Mouse (Mus musculus) limb, embryonic 14.5 days (tissue): ENCODE measurements at regions not wholly inside any gene's neighbourhood (a gene's known extent, or its start where the extent isn't known, plus 50 kb on each side); places are given as distances from the start of the nearest gene placed in this dataset.

Experiments
- ATAC-seq: fragments of 200-750 bp; cut with Nextera tagmentation; 2 replicates; pipeline ENCODE4 v1.8.0; 2017; ENCODE audit warnings: low read depth, moderate number of reproducible peaks, moderate TSS enrichment; ENCODE audit not compliant: low FRiP score
- DNase-seq: peaks from one replicate; pipeline ENCODE4 v3.0.0-alpha.2; 2015; ENCODE audit warnings: low spot score
- H3K27ac ChIP-seq: fragments of 300-500 bp; sonication (generic); replicated peaks from 2 replicates; pipeline ENCODE4 v1.5.1; 2014; ENCODE audit warnings: low read depth, mild to moderate bottlenecking, low read length, moderate library complexity, mixed read lengths
- H3K27me3 ChIP-seq: fragments of 300-500 bp; sonication (generic); 2 replicates; pipeline ENCODE4 v1.6.1; 2014; ENCODE audit warnings: low read length, mixed read lengths; ENCODE audit not compliant: control insufficient read depth, insufficient read depth
- H3K36me3 ChIP-seq: fragments of 300-500 bp; sonication (generic); 2 replicates; pipeline ENCODE4 v1.6.1; 2014; ENCODE audit warnings: mild to moderate bottlenecking, low read length, moderate library complexity, mixed read lengths; ENCODE audit not compliant: control insufficient read depth, insufficient read depth
- H3K4me1 ChIP-seq: fragments of 300-500 bp; sonication (generic); 2 replicates; pipeline ENCODE4 v1.6.1; 2014; ENCODE audit warnings: antibody characterized with exemption, low read length, mixed read lengths; ENCODE audit not compliant: control insufficient read depth, insufficient read depth
- H3K4me2 ChIP-seq: fragments of 300-500 bp; sonication (generic); replicated peaks from 2 replicates; pipeline ENCODE4 v1.6.1; 2014; ENCODE audit warnings: low read depth, mild to moderate bottlenecking, low read length, moderate library complexity; ENCODE audit not compliant: severe bottlenecking
- H3K4me3 ChIP-seq: fragments of 300-500 bp; sonication (generic); replicated peaks from 2 replicates; pipeline ENCODE4 v1.5.1; 2014; ENCODE audit warnings: low read length
- H3K9ac ChIP-seq: fragments of 300-500 bp; sonication (generic); 2 replicates; pipeline ENCODE4 v1.6.1; 2014; ENCODE audit warnings: mild to moderate bottlenecking, low read depth, low read length, moderate library complexity; ENCODE audit not compliant: severe bottlenecking
- H3K9me3 ChIP-seq: fragments of 300-500 bp; sonication (generic); 2 replicates; pipeline ENCODE4 v1.6.1; 2016; ENCODE audit warnings: low read length; ENCODE audit not compliant: control insufficient read depth
- POLR2A ChIP-seq: fragments of 200-500 bp; IDR thresholded peaks from 2 replicates; pipeline ENCODE4 v1.8.0; 2012; ENCODE audit warnings: inconsistent platforms, mild to moderate bottlenecking, moderate library complexity, borderline replicate concordance; ENCODE audit not compliant: insufficient read depth, insufficient read length; ENCODE audit errors: extremely low read depth
- WGBS: fragments of 180-500 bp; shearing (Covaris S2); extraction: QIAGEN DNeasy Blood & Tissue Kit; methylation state at CpG from one replicate; pipeline ENCODE4 v1.1.7; 2014; 5-methylcytosine and 5-hydroxymethylcytosine counted together

DNA sequence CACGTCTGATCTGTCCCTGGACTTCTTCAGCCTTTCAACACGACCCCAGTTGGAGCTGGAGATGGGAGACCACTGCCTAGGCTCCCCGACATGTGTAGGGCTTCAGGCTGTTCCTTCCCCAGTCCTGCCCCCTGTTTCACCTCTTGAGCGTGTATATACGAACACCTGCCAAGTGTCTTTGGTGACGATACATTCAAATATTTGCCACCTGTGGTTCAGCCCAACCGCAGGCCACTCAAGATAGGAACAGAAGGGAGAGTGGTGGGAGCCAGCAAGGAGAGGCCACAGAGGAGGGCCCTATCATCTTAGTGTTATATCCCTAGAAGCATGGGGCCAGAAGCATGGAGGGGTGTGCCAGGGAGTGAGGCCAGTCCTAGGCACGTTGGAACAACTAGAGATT is 59.9 kb upstream of the Wnt11 start:
- Histone ChIP-seq H3K4me3 (no peak overlapping the region), H3K27me3 (no peaks in the 10 kb centered on the region), H3K9me3 (no peaks in the 10 kb centered on the region), H3K36me3 (no peaks in the 10 kb centered on the region), H3K9ac (no peak overlapping the region), H3K4me1 (peaks cover 26% of the 10 kb centered on the region), H3K4me2 (no peak overlapping the region), H3K27ac (no peak overlapping the region)
- WGBS = 75% methylated on average over 8 of the region's 8 CpGs
- TF ChIP-seq POLR2A = no peak
- ATAC-seq (no peak), DNase-seq (no peak)

DNA sequence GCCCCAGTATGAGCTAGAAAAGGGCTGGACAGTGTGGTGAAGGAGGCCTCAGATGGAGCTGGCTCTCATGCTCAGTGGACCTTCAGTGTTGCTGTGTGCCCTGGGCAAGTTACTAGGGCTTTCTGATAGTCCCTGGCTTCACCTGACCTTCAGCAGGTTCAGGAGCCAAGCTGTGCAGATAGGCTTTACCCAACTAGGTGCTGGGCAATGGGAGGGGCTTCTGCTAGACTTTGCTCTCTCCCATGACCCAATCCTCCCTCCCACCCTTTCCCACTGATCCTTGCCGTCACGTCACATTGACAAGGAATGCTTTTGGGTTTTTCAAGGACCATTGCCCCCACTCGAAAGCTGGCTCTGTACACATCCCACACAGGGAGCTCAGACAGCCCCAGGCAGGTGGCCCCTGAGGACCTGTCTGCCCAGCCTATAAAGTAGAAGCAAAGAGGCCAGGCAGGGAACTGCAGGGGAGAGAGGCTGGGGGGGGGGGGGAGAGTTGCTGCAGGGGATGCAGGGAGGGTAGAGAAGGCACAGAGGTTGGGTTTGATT is 57.5 kb upstream of the Wnt11 start:
- no peak overlapping the region for H3K4me2 ChIP-seq
- H3K9me3 ChIP-seq = no peaks in the 10 kb centered on the region
- H3K27me3 ChIP-seq = no peaks in the 10 kb centered on the region; the same call in 1 of the 2 replicates
- TF ChIP-seq POLR2A = no peak
- DNase-seq (no peak), ATAC-seq (no peak)
- no peak overlapping the region for H3K4me3 ChIP-seq
- 39% methylated on average over 3 of the region's 3 CpGs for WGBS
- H3K9ac ChIP-seq = no peak overlapping the region
- H3K36me3 ChIP-seq = no peaks in the 10 kb centered on the region
- no peak overlapping the region for H3K27ac ChIP-seq
- peaks cover 8% of the 10 kb centered on the region for H3K4me1 ChIP-seq

DNA sequence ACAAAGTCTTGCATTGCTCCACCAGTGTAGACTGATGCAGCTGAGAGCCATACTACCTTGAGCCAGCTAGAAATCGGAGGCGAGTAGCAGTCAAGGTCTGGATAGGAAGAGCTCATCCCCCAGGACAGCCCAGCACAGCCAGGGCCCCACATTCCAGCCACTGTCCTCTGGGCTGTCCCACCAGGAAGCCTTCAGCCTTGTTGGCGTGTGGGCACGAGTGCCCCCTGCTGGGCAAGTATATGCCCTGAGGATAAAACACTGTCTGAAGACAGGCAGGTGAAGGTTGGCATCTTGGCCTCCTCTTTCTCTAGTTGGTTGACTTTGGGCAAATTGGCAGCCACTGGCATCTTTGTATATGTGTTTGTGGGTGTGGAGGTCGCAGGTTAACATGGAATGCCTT is 56.0 kb upstream of the Wnt11 start:
- 27% methylated on average over 5 of the region's 5 CpGs for WGBS
- DNase-seq (no peak), ATAC-seq (no peak)
- no peak overlapping the region for H3K4me2 ChIP-seq
- no peaks in the 10 kb centered on the region for H3K36me3 ChIP-seq
- no peak overlapping the region for H3K4me3 ChIP-seq
- H3K27ac ChIP-seq = no peak overlapping the region
- no peak for TF ChIP-seq POLR2A
- H3K9ac ChIP-seq = no peak overlapping the region
- H3K27me3 ChIP-seq = no peaks in the 10 kb centered on the region; the same call in 1 of the 2 replicates
- H3K4me1 ChIP-seq = peaks cover 21% of the 10 kb centered on the region
- no peaks in the 10 kb centered on the region for H3K9me3 ChIP-seq

DNA sequence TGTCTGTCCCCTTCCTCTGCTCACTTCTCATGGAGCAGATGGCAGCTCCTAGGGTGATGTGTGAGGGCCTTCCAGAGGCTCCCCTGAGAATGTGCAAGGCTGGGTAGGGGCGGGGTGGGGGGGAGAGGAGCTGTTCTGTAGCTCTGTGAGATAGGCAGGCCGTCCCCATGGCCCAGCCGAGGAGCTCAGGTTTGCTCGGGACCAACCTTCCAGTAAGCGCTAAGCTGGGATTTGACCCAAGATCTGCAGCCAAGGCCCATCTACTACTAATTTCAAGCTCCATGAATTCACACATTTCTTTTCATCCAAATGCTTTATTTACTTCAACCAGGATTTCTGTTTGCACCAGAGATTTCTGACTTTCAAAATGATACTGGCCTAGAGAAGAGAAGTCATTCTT is 51.4 kb upstream of the Wnt11 start:
- Histone ChIP-seq H3K4me3 (no peak overlapping the region), H3K27me3 (no peaks in the 10 kb centered on the region; the same call in 1 of the 2 replicates), H3K4me2 (no peak overlapping the region; the same call in 1 of the 2 replicates), H3K9ac (no peak overlapping the region; the same call in 1 of the 2 replicates), H3K27ac (peak overlapping the region; percentile 87), H3K36me3 (no peaks in the 10 kb centered on the region), H3K9me3 (no peaks in the 10 kb centered on the region), H3K4me1 (peaks cover 34% of the 10 kb centered on the region)
- WGBS = 58% methylated on average over 5 of the region's 5 CpGs
- no peak for TF ChIP-seq POLR2A
- DNase-seq (no peak), ATAC-seq (no peak)

DNA sequence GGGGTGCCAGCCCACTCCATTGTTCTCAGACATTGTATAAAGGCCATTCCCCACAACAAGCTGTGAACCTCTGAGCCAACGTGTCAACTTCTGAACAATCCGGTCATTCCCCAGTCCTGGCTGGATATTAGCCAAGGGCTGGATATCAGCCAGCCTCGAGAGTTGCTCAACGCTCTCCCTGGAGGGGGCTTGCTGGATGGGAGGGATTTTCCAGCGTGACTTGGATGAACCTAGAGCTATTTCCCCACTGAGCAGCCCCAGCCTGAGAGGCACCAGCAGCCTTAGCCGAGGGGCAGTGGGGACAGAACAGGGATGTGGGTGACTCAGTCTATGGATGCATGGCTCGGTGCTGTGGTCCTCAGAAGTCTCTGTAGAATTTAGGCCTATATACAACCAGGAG is 51.0 kb upstream of the Wnt11 start:
- H3K4me3 ChIP-seq = no peak overlapping the region
- no peaks in the 10 kb centered on the region; the same call in 1 of the 2 replicates for H3K27me3 ChIP-seq
- ATAC-seq = peak; percentile 58
- peak overlapping the region; percentile 87 for H3K27ac ChIP-seq
- peaks cover 34% of the 10 kb centered on the region for H3K4me1 ChIP-seq
- H3K9ac ChIP-seq = no peak overlapping the region; the same call in 1 of the 2 replicates
- peak overlapping the region; percentile 33; the same call in 1 of the 2 replicates for H3K4me2 ChIP-seq
- H3K36me3 ChIP-seq = no peaks in the 10 kb centered on the region
- WGBS = 5% methylated on average over 7 of the region's 7 CpGs
- no peak for TF ChIP-seq POLR2A
- DNase-seq = peak; percentile 88
- no peaks in the 10 kb centered on the region for H3K9me3 ChIP-seq
